In genomic region chr6:101518904-101519701, GRCm38 (mm10) we compare ENCODE assay signal across 9 mouse cellular contexts.
DNase-seq lines count a peak whose midpoint lies in the region; ATAC-seq and TF ChIP-seq lines count a peak whose summit lies in the region.
"Had no signal": no experiment of that assay in that cellular context is flagged by ENCODE, and none has a peak within 500 bp of the region (broad histone marks: within the 10 kb centered on the region; RNA-seq: fewer than 3 reads in every experiment).

No protein-coding gene starts in this region.

- peak overlapping the region; percentile 18; the same call in 1 of the 2 replicates for H3K27ac ChIP-seq in heart, embryonic 12.5 days (ENCODE audit: poor library complexity, severe bottlenecking)
- H3K27ac ChIP-seq in embryonic facial prominence, embryonic 11.5 days (replicated peaks; ENCODE audit: low read depth, low read length) = no peak overlapping the region

- no peak for ATAC-seq in heart, embryonic 12.5 days (ENCODE audit: insufficient number of reproducible peaks, low FRiP score)
- no peak for ATAC-seq in embryonic facial prominence, embryonic 11.5 days (replicated peaks; ENCODE audit: insufficient number of reproducible peaks, low FRiP score, low TSS enrichment, low read depth)
- no peak for ATAC-seq in megakaryocyte-erythroid progenitor cell, adult 5-6 weeks (replicated peaks; ENCODE audit: low FRiP score, low TSS enrichment, poor library complexity, severe bottlenecking)

- no peaks in the 10 kb centered on the region for H3K27me3 ChIP-seq in heart, embryonic 12.5 days (replicated peaks)
- no peaks in the 10 kb centered on the region for H3K27me3 ChIP-seq in C2C12 (ENCODE audit: control insufficient read depth, insufficient read depth, insufficient read length)
- no peaks in the 10 kb centered on the region for H3K27me3 ChIP-seq in embryonic facial prominence, embryonic 11.5 days (ENCODE audit: control insufficient read depth, insufficient read depth, low read length)

- no peak for TF ChIP-seq CTCF in C2C12 (IDR thresholded peaks at IDR 0.05; ENCODE audit: control insufficient read depth, insufficient read depth, insufficient read length)

- no peak overlapping the region for H3ac ChIP-seq in C2C12 (ENCODE audit: control insufficient read depth, insufficient read length, low read depth)

- no peaks in the 10 kb centered on the region; the same call in 1 of the 2 replicates for H3K9me3 ChIP-seq in heart, embryonic 12.5 days (replicated peaks)
- no peaks in the 10 kb centered on the region for H3K9me3 ChIP-seq in embryonic facial prominence, embryonic 11.5 days (replicated peaks; ENCODE audit: control insufficient read depth, low read length)

- peaks cover 21% of the 10 kb centered on the region for H3K4me1 ChIP-seq in heart, embryonic 12.5 days (replicated peaks)
- H3K4me1 ChIP-seq in embryonic facial prominence, embryonic 11.5 days (ENCODE audit: control insufficient read depth, insufficient read depth, low read length) = no peaks in the 10 kb centered on the region; the same call in 1 of the 2 replicates

- intact Hi-C loops in heart, postnatal 10 days (cut with DNase I) = no loop called here

- no peak overlapping the region for H3K9ac ChIP-seq in heart, embryonic 12.5 days
- no peak overlapping the region for H3K9ac ChIP-seq in embryonic facial prominence, embryonic 11.5 days (replicated peaks; ENCODE audit: low read length)

- no peaks in the 10 kb centered on the region for H3K79me2 ChIP-seq in C2C12 (ENCODE audit: control insufficient read depth, insufficient read depth)

- no peak overlapping the region for H3K4me2 ChIP-seq in heart, embryonic 12.5 days
- H3K4me2 ChIP-seq in embryonic facial prominence, embryonic 11.5 days (ENCODE audit: low read depth, low read length) = no peak overlapping the region

- WGBS in heart, embryonic 12.5 days = 42% methylated on average over 9 of the region's 9 CpGs
- 53% methylated on average over 9 of the region's 9 CpGs for WGBS in embryonic facial prominence, embryonic 11.5 days

- no peaks in the 10 kb centered on the region for H3K79me3 ChIP-seq in C2C12 (ENCODE audit: low read depth)

- H3K4me3 ChIP-seq in heart, embryonic 12.5 days = no peak overlapping the region
- H3K4me3 ChIP-seq in C2C12 (ENCODE audit: insufficient read depth, poor library complexity, severe bottlenecking) = no peak overlapping the region
- no peak overlapping the region for H3K4me3 ChIP-seq in embryonic facial prominence, embryonic 11.5 days (ENCODE audit: low read depth, low read length)

- DNase-seq in heart, postnatal 10 days = no peak
- DNase-seq in embryonic facial prominence, embryonic 11.5 days (ENCODE audit: low spot score) = peak; percentile 10
- DNase-seq in kidney, postnatal 36 days = peak; percentile 15 to 27
- no peak for DNase-seq in layer of hippocampus, adult 18-20 months (ENCODE audit: low spot score in 2 of 2)
- no peak for DNase-seq in thymus, postnatal 10 days (ENCODE audit: low spot score in 2 of 2)
- DNase-seq: adrenal gland, postnatal 25 days had no signal

- H3K36me3 ChIP-seq in heart, embryonic 12.5 days = no peaks in the 10 kb centered on the region
- no peaks in the 10 kb centered on the region for H3K36me3 ChIP-seq in C2C12 (ENCODE audit: control insufficient read depth, insufficient read depth)
- H3K36me3 ChIP-seq in embryonic facial prominence, embryonic 11.5 days (replicated peaks; ENCODE audit: control insufficient read depth, insufficient read depth, low read depth, low read length) = no peaks in the 10 kb centered on the region

TF ChIP-seq in C2C12, 6 proteins besides CTCF, POLR2A, EP300 and RAD21:
- no peak for TF ChIP-seq MAX (IDR thresholded peaks at IDR 0.05)
- no peak for TF ChIP-seq FOSL1 (IDR thresholded peaks at IDR 0.05; ENCODE audit: insufficient read depth, low read length, poor library complexity, severe bottlenecking)
- TF ChIP-seq MYOG (IDR thresholded peaks at IDR 0.05; ENCODE audit: control insufficient read depth, extremely low read depth, insufficient read length) = no peak
- TF ChIP-seq USF1 (IDR thresholded peaks at IDR 0.05; ENCODE audit: low read depth) = peak; percentile 9
- no peak for TF ChIP-seq CEBPB (IDR thresholded peaks at IDR 0.05; ENCODE audit: low read depth)
- TF ChIP-seq MYOD1 (IDR thresholded peaks at IDR 0.05; ENCODE audit: control insufficient read depth, insufficient read length, low read depth) = no peak

Comparison
In these comparisons a context has a peak if more than half of its experiments do, and no peak if none do; other contexts are left out.
1. DNase-seq: peak in embryonic facial prominence, embryonic 11.5 days (single experiment) and kidney, postnatal 36 days (2 of 2); none in heart, postnatal 10 days (0 of 2), layer of hippocampus, adult 18-20 months (0 of 2) and thymus, postnatal 10 days (0 of 2).